Mouse (Mus musculus): ENCODE measurements at regions not wholly inside any gene's neighbourhood (a gene's known extent, or its start where the extent isn't known, plus 50 kb on each side); places are given as distances from the start of the nearest gene placed in this dataset.

DNA sequence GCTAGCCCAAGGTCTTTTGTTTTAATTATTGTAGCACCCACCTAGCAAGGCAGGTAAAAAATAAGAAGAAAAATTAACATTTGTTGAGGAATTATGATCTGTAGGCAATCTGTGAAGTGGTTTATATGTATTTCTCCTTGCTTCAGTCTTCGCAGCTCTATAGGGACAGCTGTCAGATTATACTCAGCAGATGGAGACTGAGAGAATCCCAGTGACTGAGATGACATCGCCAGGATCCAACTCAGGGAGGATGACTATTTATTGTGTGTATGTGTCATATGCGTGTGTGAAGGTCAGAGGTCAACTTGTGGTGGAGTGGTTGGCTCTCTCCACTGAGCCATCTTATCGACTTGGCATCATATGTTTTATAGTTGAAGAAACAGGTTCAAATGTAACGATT, 362.0 kb upstream of the Chd6 start:
- no peak overlapping the region for H3K4me2 ChIP-seq (replicated peaks)
- no peaks in the 10 kb centered on the region for H3K4me1 ChIP-seq (replicated peaks)
- no peaks in the 10 kb centered on the region for H3K9me3 ChIP-seq
- H3K9ac ChIP-seq = no peak overlapping the region
- H3K4me3 ChIP-seq (replicated peaks) = no peak overlapping the region
- no peaks in the 10 kb centered on the region for H3K27me3 ChIP-seq (replicated peaks)
- ATAC-seq = no peak
- no peak overlapping the region for H3K27ac ChIP-seq
- WGBS = 76% methylated on average over 5 of the region's 5 CpGs
- H3K36me3 ChIP-seq = no peaks in the 10 kb centered on the region

DNA sequence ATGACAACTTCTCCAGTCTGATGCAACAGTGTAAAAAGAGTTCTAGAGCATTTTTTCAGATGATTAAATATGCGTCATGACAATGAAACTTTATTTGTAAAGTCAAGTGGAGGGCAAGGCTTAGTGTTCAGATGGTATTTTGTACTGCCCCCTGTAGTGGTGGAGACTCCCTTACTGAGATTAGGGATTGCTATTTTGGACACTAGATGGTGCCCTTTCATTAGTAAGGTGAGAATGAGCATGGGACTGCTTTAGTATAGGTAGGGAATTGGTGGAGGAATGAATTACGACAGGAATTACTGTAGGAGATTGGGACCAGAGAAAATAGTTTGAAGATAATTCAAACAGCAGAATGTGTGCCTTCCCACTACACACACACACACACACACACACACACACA, 361.1 kb upstream of the Chd6 start:
- Histone ChIP-seq H3K36me3 (no peaks in the 10 kb centered on the region), H3K27ac (no peak overlapping the region), H3K4me1 (replicated peaks) (no peaks in the 10 kb centered on the region), H3K4me2 (replicated peaks) (no peak overlapping the region), H3K9ac (no peak overlapping the region), H3K4me3 (replicated peaks) (no peak overlapping the region), H3K9me3 (no peaks in the 10 kb centered on the region), H3K27me3 (replicated peaks) (no peaks in the 10 kb centered on the region)
- ATAC-seq = peak; percentile 62
- 23% methylated on average over 2 of the region's 2 CpGs for WGBS

DNA sequence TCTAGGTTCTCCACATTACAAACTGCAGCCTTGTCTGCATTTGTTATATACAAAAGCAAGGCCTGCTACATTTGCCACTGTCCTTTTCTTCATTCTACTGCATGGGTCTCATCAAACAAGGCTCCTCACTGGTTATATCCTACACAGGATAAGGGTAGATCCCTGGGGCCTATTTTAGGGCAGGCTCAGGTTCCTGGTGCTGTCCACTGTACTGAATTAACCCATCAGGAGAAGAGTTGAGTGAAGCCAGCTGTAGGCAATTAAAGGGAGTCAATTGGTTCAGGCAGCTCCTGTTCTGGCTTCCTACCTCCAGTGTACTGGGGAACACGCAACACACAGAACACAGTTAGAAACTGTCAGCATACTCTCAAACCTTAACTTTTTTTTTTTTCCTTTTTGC, 358.2 kb upstream of the Chd6 start:
- no peaks in the 10 kb centered on the region for H3K27me3 ChIP-seq (replicated peaks)
- no peaks in the 10 kb centered on the region for H3K4me1 ChIP-seq (replicated peaks)
- no peak overlapping the region for H3K4me3 ChIP-seq (replicated peaks)
- no peak overlapping the region for H3K27ac ChIP-seq
- H3K9ac ChIP-seq = no peak overlapping the region
- no peaks in the 10 kb centered on the region for H3K36me3 ChIP-seq
- no peak overlapping the region for H3K4me2 ChIP-seq (replicated peaks)
- no peaks in the 10 kb centered on the region for H3K9me3 ChIP-seq
- WGBS = 59% methylated on average over 1 of the region's 1 CpGs
- ATAC-seq = no peak

DNA sequence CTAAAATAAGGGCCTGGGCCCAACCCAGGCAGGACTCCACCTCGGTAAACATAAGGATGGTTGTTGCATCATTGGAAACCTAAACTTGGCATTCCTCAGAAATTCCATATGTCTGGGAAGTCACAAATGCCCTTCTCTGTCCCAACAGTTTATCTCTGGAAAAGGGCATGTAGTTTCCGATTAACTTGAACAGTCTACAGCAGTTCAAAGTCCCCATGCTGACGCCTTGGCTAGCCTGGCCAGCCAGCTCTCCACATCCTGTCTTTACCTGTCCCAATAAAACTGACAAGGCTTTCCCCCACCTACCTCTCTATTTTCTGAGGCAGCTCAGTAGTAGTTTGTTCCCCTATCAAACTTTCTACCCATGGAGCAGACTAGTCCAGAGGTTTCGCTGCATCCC, 351.7 kb upstream of the Chd6 start:
- Histone ChIP-seq H3K4me1 (replicated peaks) (no peaks in the 10 kb centered on the region), H3K4me3 (replicated peaks) (no peak overlapping the region), H3K4me2 (replicated peaks) (no peak overlapping the region), H3K36me3 (no peaks in the 10 kb centered on the region), H3K27me3 (replicated peaks) (no peaks in the 10 kb centered on the region), H3K27ac (no peak overlapping the region), H3K9ac (no peak overlapping the region), H3K9me3 (no peaks in the 10 kb centered on the region)
- ATAC-seq = peak; percentile 49; the same call in 1 of the 2 replicates
- WGBS = 77% methylated on average over 4 of the region's 4 CpGs

DNA sequence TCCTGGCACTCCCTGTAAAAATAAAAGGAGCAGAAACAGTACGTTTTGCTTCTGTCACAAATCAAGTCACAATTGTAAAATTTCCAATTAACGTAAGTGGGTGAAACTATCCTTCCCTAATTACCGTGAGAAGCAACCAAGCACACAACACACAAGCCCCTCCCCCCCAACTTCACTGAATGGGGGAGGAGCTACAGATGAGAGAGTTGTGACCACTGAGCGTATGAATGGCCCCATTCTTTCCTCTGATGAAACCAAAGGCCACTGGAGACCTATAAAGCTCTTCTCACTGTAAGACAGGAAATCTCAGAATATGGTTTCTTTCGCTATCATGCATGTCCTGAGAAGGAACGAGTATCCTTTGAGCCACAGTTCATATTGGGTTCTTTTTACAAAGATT, 345.6 kb upstream of the Chd6 start:
- H3K4me1 ChIP-seq (replicated peaks) = no peaks in the 10 kb centered on the region
- H3K36me3 ChIP-seq = no peaks in the 10 kb centered on the region
- H3K4me3 ChIP-seq (replicated peaks) = no peak overlapping the region
- H3K27ac ChIP-seq = no peak overlapping the region
- no peaks in the 10 kb centered on the region for H3K9me3 ChIP-seq
- no peak for ATAC-seq
- 74% methylated on average over 6 of the region's 6 CpGs for WGBS
- H3K9ac ChIP-seq = no peak overlapping the region
- H3K27me3 ChIP-seq (replicated peaks) = no peaks in the 10 kb centered on the region
- H3K4me2 ChIP-seq (replicated peaks) = no peak overlapping the region

DNA sequence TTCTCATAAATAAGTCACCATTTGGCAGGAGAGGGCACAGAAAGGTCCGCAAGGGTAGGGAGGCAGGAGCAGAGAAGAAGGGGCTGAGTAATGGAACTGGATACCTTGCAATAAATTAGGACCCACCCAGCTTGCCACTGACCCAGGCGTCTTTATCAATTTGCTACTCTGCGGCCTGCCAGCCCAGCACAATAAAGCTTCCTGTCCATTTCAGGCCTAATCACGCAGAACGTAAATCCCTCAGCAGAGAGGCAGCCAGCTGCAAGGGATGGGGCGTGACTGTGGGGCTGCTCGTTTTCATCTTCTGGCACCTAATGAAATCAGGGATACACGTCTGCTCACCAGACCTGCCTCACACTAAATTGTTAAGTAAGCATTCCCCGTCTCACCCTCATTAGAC, 324.9 kb upstream of the Chd6 start:
- no peak for ATAC-seq
- Histone ChIP-seq H3K4me2 (replicated peaks) (no peak overlapping the region), H3K36me3 (no peaks in the 10 kb centered on the region), H3K9me3 (no peaks in the 10 kb centered on the region), H3K4me1 (replicated peaks) (no peaks in the 10 kb centered on the region), H3K27ac (no peak overlapping the region), H3K9ac (no peak overlapping the region), H3K27me3 (replicated peaks) (no peaks in the 10 kb centered on the region), H3K4me3 (replicated peaks) (no peak overlapping the region)
- WGBS = 31% methylated on average over 9 of the region's 9 CpGs

DNA sequence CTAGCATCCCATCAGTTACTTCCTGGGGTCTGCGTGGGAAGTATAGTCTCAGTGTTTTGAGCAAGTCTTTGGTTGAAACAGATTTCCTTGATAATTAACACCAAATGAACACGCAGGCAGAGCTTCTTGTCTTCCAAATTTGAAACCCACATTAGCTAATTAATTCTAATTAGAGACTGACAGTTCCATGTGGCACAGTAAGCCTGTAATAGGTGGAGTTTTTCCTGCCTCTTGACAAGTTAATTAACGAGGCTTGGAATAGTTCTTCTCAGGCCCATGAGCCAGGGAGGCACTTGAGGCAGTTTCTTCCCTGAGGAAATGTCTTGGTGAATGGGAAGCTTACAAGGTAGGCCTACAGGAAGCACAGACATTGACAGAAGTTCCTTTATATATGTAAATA, 320.4 kb upstream of the Chd6 start:
- 64% methylated on average over 3 of the region's 3 CpGs for WGBS
- Histone ChIP-seq H3K9ac (no peak overlapping the region), H3K36me3 (no peaks in the 10 kb centered on the region), H3K27me3 (replicated peaks) (no peaks in the 10 kb centered on the region), H3K4me2 (replicated peaks) (no peak overlapping the region), H3K4me3 (replicated peaks) (no peak overlapping the region), H3K27ac (no peak overlapping the region), H3K9me3 (no peaks in the 10 kb centered on the region), H3K4me1 (replicated peaks) (no peaks in the 10 kb centered on the region)
- ATAC-seq = no peak

DNA sequence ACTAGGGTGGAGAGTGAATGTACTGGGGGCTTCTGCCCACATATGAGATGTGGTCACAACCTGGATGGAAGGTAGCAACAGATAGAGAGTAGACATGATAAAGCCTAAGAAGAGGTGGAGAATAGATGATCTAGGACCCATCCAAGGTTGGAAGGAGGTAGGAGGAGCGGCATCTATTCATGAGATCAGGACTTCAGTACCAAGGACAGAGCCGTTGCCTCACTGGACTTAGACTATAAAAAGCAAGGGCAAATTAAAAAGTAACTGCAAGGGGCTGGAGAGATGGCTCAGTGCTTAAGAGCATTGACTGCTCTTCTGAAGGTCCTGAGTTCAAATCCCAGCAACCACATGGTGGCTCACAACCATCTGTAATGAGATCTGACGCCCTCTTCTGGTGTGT, 316.7 kb upstream of the Chd6 start:
- 35% methylated on average over 3 of the region's 3 CpGs for WGBS
- no peaks in the 10 kb centered on the region for H3K4me1 ChIP-seq (replicated peaks)
- no peak overlapping the region for H3K27ac ChIP-seq
- H3K27me3 ChIP-seq (replicated peaks) = no peaks in the 10 kb centered on the region
- H3K36me3 ChIP-seq = no peaks in the 10 kb centered on the region
- ATAC-seq = no peak
- no peak overlapping the region for H3K9ac ChIP-seq
- no peaks in the 10 kb centered on the region for H3K9me3 ChIP-seq
- no peak overlapping the region for H3K4me3 ChIP-seq (replicated peaks)
- H3K4me2 ChIP-seq (replicated peaks) = no peak overlapping the region

DNA sequence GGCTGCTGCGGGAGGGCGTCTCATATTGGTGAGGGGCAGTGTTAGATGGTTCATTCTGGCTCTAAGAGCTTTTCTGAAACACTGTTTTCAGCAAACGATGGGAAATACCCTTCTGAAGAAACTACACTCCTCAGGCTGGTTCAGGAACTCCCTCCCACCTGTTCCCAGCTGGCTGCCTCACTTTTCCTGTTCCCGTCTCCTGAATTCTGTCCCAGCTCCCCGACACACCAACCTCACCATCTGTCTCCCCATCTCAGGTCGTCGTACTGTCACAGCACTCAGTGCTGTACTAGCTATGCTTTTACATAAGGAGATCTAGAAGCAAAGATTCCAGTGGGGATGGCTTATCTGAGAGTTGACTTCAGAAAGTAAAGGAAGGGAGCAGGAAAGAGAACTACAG, 309.2 kb upstream of the Chd6 start:
- Histone ChIP-seq H3K4me1 (replicated peaks) (no peaks in the 10 kb centered on the region), H3K27ac (no peak overlapping the region), H3K4me2 (replicated peaks) (no peak overlapping the region), H3K27me3 (replicated peaks) (no peaks in the 10 kb centered on the region), H3K9ac (no peak overlapping the region), H3K36me3 (no peaks in the 10 kb centered on the region), H3K9me3 (no peaks in the 10 kb centered on the region), H3K4me3 (replicated peaks) (no peak overlapping the region)
- 75% methylated on average over 7 of the region's 7 CpGs for WGBS
- no peak for ATAC-seq

DNA sequence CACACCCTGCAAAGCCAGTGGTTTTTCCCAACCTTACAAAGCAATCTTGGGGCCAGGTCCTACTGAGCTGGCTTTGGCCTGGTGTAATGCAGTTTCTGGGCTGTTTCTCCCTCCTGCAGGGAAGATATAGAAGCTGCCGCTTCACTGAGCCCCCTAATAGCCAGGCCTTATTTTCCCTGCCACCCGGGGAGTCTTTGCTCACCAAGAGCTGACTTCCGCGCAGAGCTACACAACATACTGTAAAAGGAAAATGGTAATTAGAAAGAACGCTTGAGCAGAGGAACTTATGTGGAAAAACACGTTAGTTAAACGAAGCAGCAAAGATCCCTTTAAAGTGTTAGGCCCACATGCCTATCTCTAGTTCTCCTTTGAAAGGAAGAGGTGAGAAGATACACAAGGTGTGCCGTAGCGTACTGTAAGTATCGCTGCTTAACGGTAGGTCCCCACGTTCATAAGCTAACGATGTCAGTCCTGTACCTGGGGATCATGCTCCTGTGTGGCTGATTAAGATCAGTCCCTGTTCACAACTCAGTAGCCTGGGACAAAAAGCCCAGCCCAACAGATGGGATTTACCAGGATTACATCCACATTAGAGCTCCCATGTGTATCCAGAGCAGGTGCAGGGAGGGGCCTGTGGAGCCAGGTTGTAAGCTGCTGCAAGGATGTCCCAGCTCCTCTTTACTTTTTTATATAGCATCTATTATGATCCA, 307.5 kb upstream of the Chd6 start:
- Histone ChIP-seq H3K4me3 (replicated peaks) (no peak overlapping the region), H3K4me1 (replicated peaks) (no peaks in the 10 kb centered on the region), H3K9ac (no peak overlapping the region), H3K27ac (no peak overlapping the region), H3K4me2 (replicated peaks) (no peak overlapping the region), H3K36me3 (no peaks in the 10 kb centered on the region), H3K27me3 (replicated peaks) (no peaks in the 10 kb centered on the region), H3K9me3 (no peaks in the 10 kb centered on the region)
- 80% methylated on average over 13 of the region's 13 CpGs for WGBS
- no peak for ATAC-seq

DNA sequence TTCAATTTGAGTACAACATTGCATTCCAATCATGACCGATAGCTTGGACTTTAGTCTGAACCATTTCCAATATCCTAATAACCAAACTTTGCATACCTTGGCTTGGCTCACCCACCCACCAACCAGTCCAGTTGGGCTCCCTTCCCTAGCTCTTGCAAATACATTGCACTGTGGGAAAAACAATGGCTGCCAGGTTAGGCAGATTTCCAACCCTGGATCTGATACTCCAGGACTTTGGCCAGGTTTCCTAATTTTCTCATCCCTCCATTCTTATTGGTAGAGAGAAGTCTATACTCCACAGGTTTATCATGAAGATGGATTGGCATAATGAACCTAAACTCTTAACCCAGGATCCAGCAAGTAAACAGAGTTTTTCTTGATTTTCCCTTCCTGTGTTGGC, 299.4 kb upstream of the Chd6 start:
- no peaks in the 10 kb centered on the region for H3K9me3 ChIP-seq
- WGBS = 96% methylated on average over 1 of the region's 1 CpGs
- no peak overlapping the region for H3K4me3 ChIP-seq (replicated peaks)
- no peak overlapping the region for H3K4me2 ChIP-seq (replicated peaks)
- H3K27me3 ChIP-seq (replicated peaks) = no peaks in the 10 kb centered on the region
- no peak overlapping the region for H3K27ac ChIP-seq
- H3K36me3 ChIP-seq = no peaks in the 10 kb centered on the region
- no peak for ATAC-seq
- H3K4me1 ChIP-seq (replicated peaks) = no peaks in the 10 kb centered on the region
- H3K9ac ChIP-seq = no peak overlapping the region

DNA sequence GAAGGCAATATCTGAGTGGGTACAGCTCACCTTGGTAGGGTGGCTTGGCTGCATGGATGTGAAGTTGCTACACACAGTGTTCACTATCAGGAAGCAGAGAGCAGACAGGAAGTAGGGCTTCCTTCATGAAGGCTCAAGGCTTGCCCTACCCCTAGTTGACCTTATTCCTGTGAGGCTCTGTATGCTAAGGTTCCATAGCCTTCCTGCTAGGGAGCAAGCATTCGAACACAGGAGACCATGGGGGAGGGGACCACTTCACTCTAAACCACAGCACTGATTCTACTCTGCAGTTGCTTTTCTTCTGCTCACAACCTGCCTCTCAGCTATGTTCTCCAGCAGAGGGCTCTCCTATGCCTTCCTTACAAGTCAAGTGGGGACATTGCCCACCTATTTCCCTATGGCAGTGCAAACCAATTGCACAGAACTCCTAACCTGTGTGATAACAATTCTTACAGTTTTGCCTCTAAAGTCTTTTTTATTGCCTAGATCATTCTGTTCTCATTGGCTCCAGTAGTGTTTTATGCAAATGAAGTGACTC, 297.0 kb upstream of the Chd6 start:
- 22% methylated on average over 1 of the region's 1 CpGs for whole genome bisulfite sequencing

DNA sequence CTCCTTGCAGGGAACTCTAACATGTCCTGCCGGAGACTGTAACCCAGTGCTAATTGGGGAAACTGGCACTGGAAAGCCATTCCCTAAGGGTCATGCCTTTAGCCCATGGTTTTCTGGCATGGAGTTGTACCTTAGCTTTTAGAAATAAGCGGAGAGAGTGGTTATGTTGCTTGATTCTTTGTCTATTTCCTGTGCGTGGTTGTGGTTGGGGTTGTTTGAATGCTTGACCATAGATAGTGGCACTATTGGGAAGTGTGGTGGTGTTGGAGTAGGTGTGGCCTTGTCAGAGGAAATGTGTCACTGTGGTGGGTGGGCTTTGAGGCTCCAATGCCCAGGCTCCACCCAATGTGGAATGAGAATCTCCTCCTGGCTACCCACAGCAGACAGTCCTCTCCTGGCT, 289.2 kb upstream of the Chd6 start:
- WGBS = 93% methylated on average over 3 of the region's 3 CpGs
- Histone ChIP-seq H3K27ac (no peak overlapping the region), H3K4me1 (replicated peaks) (no peaks in the 10 kb centered on the region), H3K9me3 (no peaks in the 10 kb centered on the region), H3K36me3 (no peaks in the 10 kb centered on the region), H3K27me3 (replicated peaks) (no peaks in the 10 kb centered on the region), H3K4me2 (replicated peaks) (no peak overlapping the region), H3K9ac (no peak overlapping the region), H3K4me3 (replicated peaks) (no peak overlapping the region)
- ATAC-seq = no peak

More for the DNA sequence above, 297.0 kb upstream of the Chd6 start:
- Histone ChIP-seq H3K4me3 (replicated peaks) (no peak overlapping the region), H3K27me3 (replicated peaks) (no peaks in the 10 kb centered on the region), H3K27ac (no peak overlapping the region), H3K4me2 (replicated peaks) (no peak overlapping the region), H3K36me3 (no peaks in the 10 kb centered on the region), H3K9ac (no peak overlapping the region), H3K9me3 (no peaks in the 10 kb centered on the region), H3K4me1 (replicated peaks) (no peaks in the 10 kb centered on the region)
- ATAC-seq = no peak

All from intestine, embryonic 15.5 days (tissue).